Mouse (Mus musculus) embryonic facial prominence, embryonic 13.5 days (tissue): Measurements from ENCODE around the gene Mrto4. TPM values are rescaled to one million over a fixed set of nuclear protein-coding genes. Genes with fewer than 3 reads are reported as not detected.

Experiments
- ATAC-seq: fragments of 200-750 bp; cut with Nextera tagmentation; 2 replicates; pipeline ENCODE4 v1.8.0; 2017; ENCODE audit warnings: low read depth; ENCODE audit not compliant: insufficient number of reproducible peaks, insufficient read depth, low FRiP score, low TSS enrichment
- H3K27ac ChIP-seq: fragments of 300-500 bp; sonication (generic); 2 replicates; pipeline ENCODE4 v1.5.1; 2015; ENCODE audit warnings: moderate library complexity, mild to moderate bottlenecking, inconsistent platforms
- H3K27me3 ChIP-seq: fragments of 300-500 bp; sonication (generic); 2 replicates; pipeline ENCODE4 v1.6.1; 2015; ENCODE audit warnings: mild to moderate bottlenecking, inconsistent platforms
- H3K36me3 ChIP-seq: fragments of 300-500 bp; sonication (generic); 2 replicates; pipeline ENCODE4 v1.6.1; 2015; ENCODE audit warnings: mild to moderate bottlenecking, inconsistent platforms
- H3K4me1 ChIP-seq: fragments of 300-500 bp; sonication (generic); 2 replicates; pipeline ENCODE4 v1.6.1; 2015; ENCODE audit warnings: inconsistent platforms
- H3K4me2 ChIP-seq: fragments of 300-500 bp; sonication (generic); 2 replicates; pipeline ENCODE4 v1.6.1; 2015; ENCODE audit warnings: moderate library complexity, mild to moderate bottlenecking, inconsistent platforms
- H3K4me3 ChIP-seq: fragments of 300-500 bp; sonication (generic); 2 replicates; pipeline ENCODE4 v1.5.1; 2015; ENCODE audit warnings: mild to moderate bottlenecking, inconsistent platforms
- H3K9ac ChIP-seq: fragments of 300-500 bp; sonication (generic); 2 replicates; pipeline ENCODE4 v1.6.1; 2015; ENCODE audit warnings: mild to moderate bottlenecking, inconsistent platforms
- H3K9me3 ChIP-seq: fragments of 300-500 bp; sonication (generic); 2 replicates; pipeline ENCODE4 v1.6.1; 2016; ENCODE audit warnings: inconsistent platforms
- WGBS: fragments of 180-500 bp; shearing (Covaris S2); methylation state at CpG from one replicate; pipeline ENCODE4 v1.1.7; 2015; ENCODE audit warnings: mixed read lengths; 5-methylcytosine and 5-hydroxymethylcytosine counted together
- polyA plus RNA-seq: library from polyadenylated mRNA; unstranded; fragments of >200 nt; fragmentation: Nextera tagmentation; extraction: Ambion mirVana; gene quantifications from 2 replicates; pipeline ENCODE4 v1.2.1, GENCODE M21; 2015

Gene Mrto4
- polyA plus RNA-seq, 1 experiment from 2014 or later = 130 TPM

- ATAC-seq = no peak
- no peak overlapping the region for H3K9ac ChIP-seq
- no peak overlapping the region for H3K4me3 ChIP-seq
- no peaks in the 10 kb centered on the region for H3K27me3 ChIP-seq
- H3K36me3 ChIP-seq = peaks cover 96% of the 10 kb centered on the region
- no peak overlapping the region for H3K27ac ChIP-seq
- 86% methylated on average over 10 of the region's 10 CpGs for WGBS
- H3K9me3 ChIP-seq = no peaks in the 10 kb centered on the region
- H3K4me2 ChIP-seq = no peak overlapping the region
- no peaks in the 10 kb centered on the region for H3K4me1 ChIP-seq
Observed at GRCm38 (mm10) chr4:139373531-139373930, 21.2 kb upstream of the Mrto4 start.

- H3K27me3 ChIP-seq = no peaks in the 10 kb centered on the region
- no peak overlapping the region for H3K9ac ChIP-seq
- peaks cover 96% of the 10 kb centered on the region for H3K36me3 ChIP-seq
- 78% methylated on average over 4 of the region's 4 CpGs for WGBS
- H3K9me3 ChIP-seq = no peaks in the 10 kb centered on the region
- H3K27ac ChIP-seq = no peak overlapping the region
- ATAC-seq = no peak
- no peak overlapping the region for H3K4me2 ChIP-seq
- no peak overlapping the region for H3K4me3 ChIP-seq
- no peaks in the 10 kb centered on the region for H3K4me1 ChIP-seq
Observed at GRCm38 (mm10) chr4:139373130-139373529, 20.8 kb upstream of the Mrto4 start.

GRCm38 (mm10) chr4:139368038-139368437, 15.7 kb upstream of the Mrto4 start:
- no peak for ATAC-seq
- no peaks in the 10 kb centered on the region for H3K4me1 ChIP-seq
- 96% methylated on average over 5 of the region's 5 CpGs for WGBS
- no peak overlapping the region for H3K4me2 ChIP-seq
- H3K9me3 ChIP-seq = no peaks in the 10 kb centered on the region
- H3K4me3 ChIP-seq = no peak overlapping the region
- H3K27ac ChIP-seq = no peak overlapping the region
- peaks cover 97% of the 10 kb centered on the region for H3K36me3 ChIP-seq
- no peaks in the 10 kb centered on the region for H3K27me3 ChIP-seq
- H3K9ac ChIP-seq = no peak overlapping the region

- H3K27me3 ChIP-seq = no peaks in the 10 kb centered on the region
- no peaks in the 10 kb centered on the region for H3K4me1 ChIP-seq
- peaks cover 97% of the 10 kb centered on the region for H3K36me3 ChIP-seq
- no peak overlapping the region for H3K4me3 ChIP-seq
- no peak overlapping the region for H3K9ac ChIP-seq
- WGBS = 96% methylated on average over 3 of the region's 3 CpGs
- ATAC-seq = no peak
- H3K27ac ChIP-seq = no peak overlapping the region
- H3K9me3 ChIP-seq = no peaks in the 10 kb centered on the region
- H3K4me2 ChIP-seq = no peak overlapping the region
Observed at GRCm38 (mm10) chr4:139367336-139367735, 15.0 kb upstream of the Mrto4 start.

GRCm38 (mm10) chr4:139360761-139361548, 8.6 kb upstream of the Mrto4 start:
- H3K4me2 ChIP-seq = no peak overlapping the region
- H3K4me1 ChIP-seq = no peaks in the 10 kb centered on the region
- H3K36me3 ChIP-seq = peaks cover 100% of the 10 kb centered on the region
- no peak overlapping the region for H3K9ac ChIP-seq
- no peak overlapping the region for H3K27ac ChIP-seq
- no peak for ATAC-seq
- no peak overlapping the region for H3K4me3 ChIP-seq
- WGBS = 93% methylated on average over 11 of the region's 11 CpGs
- H3K9me3 ChIP-seq = no peaks in the 10 kb centered on the region
- no peaks in the 10 kb centered on the region for H3K27me3 ChIP-seq

DNA sequence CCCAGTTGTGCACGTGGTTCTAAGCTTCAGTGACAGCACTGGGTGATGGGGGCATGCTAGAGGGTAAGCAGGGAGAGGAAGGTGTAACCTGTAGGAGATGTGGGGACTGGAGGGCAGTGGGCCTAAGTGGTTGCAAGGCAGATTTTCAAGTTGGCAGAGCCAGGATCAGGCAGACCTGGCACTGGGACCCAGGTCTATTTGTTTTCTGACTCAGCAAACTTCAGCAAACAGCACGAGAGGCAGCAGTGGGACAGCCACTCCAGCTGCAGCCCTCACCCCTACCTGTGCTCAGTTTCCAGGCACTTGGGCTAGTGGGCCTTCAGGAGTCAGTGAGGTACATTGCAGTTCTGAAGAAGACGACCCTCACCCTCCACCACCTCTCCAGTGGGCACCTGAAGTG, 4.8 kb upstream of the Mrto4 start:
- no peak overlapping the region for H3K4me2 ChIP-seq
- no peak for ATAC-seq
- H3K4me3 ChIP-seq = no peak overlapping the region
- H3K9ac ChIP-seq = no peak overlapping the region
- peaks cover 9% of the 10 kb centered on the region for H3K4me1 ChIP-seq
- H3K36me3 ChIP-seq = peaks cover 76% of the 10 kb centered on the region
- no peaks in the 10 kb centered on the region for H3K27me3 ChIP-seq
- H3K27ac ChIP-seq = no peak overlapping the region
- no peaks in the 10 kb centered on the region for H3K9me3 ChIP-seq
- 91% methylated on average over 3 of the region's 3 CpGs for WGBS

- Histone ChIP-seq H3K9me3 (no peaks in the 10 kb centered on the region), H3K27ac (0 out of 2 replicates have a peak overlapping the region, but pooled peaks have one; percentile 94), H3K4me1 (peaks cover 21% of the 10 kb centered on the region), H3K4me2 (peak overlapping the region; percentile 95), H3K4me3 (peak overlapping the region; percentile 88), H3K9ac (peak overlapping the region; percentile 94), H3K36me3 (peaks cover 54% of the 10 kb centered on the region), H3K27me3 (no peaks in the 10 kb centered on the region)
- ATAC-seq = no peak
- WGBS = 1% methylated on average over 7 of the region's 7 CpGs
Observed at GRCm38 (mm10) chr4:139352832-139353231, 456 bp upstream of the Mrto4 start.

DNA sequence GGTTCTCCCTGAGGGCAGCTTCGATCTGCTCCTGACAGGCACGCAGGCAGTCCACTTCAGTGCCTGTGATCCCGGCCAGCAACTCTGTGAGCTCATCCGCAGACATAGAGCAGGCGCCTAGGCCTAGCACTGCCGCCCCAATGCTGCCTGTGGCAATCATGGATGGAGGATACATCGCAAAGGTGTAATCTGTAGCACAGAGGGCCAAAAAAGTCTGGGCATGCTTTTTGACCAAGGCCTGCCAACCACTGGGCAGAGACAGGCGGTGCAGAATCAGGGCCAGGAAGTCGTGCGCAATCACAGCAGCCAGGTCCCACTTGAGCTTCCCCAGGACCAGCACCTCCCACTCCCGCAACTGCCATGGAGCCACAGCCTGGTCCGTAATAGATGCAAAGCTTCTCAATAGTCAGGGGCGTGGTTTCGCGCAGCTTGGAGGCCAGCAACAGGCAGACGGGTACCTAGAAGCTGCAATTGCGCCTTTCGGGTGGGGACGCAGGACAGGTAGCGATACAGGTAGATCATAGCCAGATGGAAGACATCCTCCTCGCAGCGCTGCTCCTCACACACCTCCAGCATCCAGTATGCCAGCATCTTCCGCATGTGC, 6.9 kb downstream of the Mrto4 start:
- Histone ChIP-seq H3K4me3 (no peak overlapping the region), H3K36me3 (peaks cover 51% of the 10 kb centered on the region), H3K9ac (no peak overlapping the region), H3K27me3 (no peaks in the 10 kb centered on the region), H3K27ac (no peak overlapping the region), H3K4me1 (peaks cover 6% of the 10 kb centered on the region), H3K4me2 (no peak overlapping the region), H3K9me3 (no peaks in the 10 kb centered on the region)
- 76% methylated on average over 23 of the region's 23 CpGs for WGBS
- no peak for ATAC-seq

- H3K9me3 ChIP-seq = no peaks in the 10 kb centered on the region
- H3K4me3 ChIP-seq = no peak overlapping the region
- H3K9ac ChIP-seq = no peak overlapping the region
- H3K4me1 ChIP-seq = 0 out of 2 replicates have a peak, but pooled peaks cover 5% of the 10 kb centered on the region
- no peak overlapping the region for H3K4me2 ChIP-seq
- 51% methylated on average over 5 of the region's 5 CpGs for WGBS
- H3K36me3 ChIP-seq = peaks cover 37% of the 10 kb centered on the region
- no peaks in the 10 kb centered on the region for H3K27me3 ChIP-seq
- ATAC-seq = no peak
- H3K27ac ChIP-seq = no peak overlapping the region
Observed at GRCm38 (mm10) chr4:139343718-139344117, 8.7 kb downstream of the Mrto4 start.

- Histone ChIP-seq H3K4me1 (0 out of 2 replicates have a peak, but pooled peaks cover 5% of the 10 kb centered on the region), H3K9ac (no peak overlapping the region), H3K36me3 (peaks cover 17% of the 10 kb centered on the region), H3K27me3 (peaks cover 12% of the 10 kb centered on the region), H3K27ac (no peak overlapping the region), H3K4me2 (no peak overlapping the region), H3K9me3 (no peaks in the 10 kb centered on the region), H3K4me3 (no peak overlapping the region)
- ATAC-seq = no peak
- WGBS = 78% methylated on average over 7 of the region's 7 CpGs
Observed at GRCm38 (mm10) chr4:139341556-139342233, 10.7 kb downstream of the Mrto4 start.

DNA sequence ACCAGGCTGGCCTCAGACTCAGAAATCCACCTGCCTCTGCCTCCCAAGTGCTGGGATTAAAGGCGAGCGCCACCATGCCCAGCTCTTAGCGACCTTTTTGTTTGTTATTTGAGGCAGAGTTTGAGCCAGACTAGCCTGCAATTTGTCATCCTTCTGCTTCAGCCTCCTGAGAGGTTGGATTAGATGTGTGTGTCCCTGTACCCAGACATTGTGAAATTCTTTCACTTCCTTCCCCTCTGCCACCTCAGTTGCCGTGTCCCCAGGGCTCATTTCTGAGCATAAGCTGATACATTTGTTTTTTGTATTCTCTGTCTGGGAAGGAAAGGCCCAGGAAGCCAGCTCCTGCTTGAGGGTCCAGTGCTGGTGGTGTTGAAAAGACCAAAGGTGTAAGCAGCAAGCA, 11.5 kb downstream of the Mrto4 start:
- no peaks in the 10 kb centered on the region for H3K9me3 ChIP-seq
- 0 out of 2 replicates have a peak, but pooled peaks cover 5% of the 10 kb centered on the region for H3K4me1 ChIP-seq
- H3K4me2 ChIP-seq = no peak overlapping the region
- H3K27me3 ChIP-seq = peaks cover 16% of the 10 kb centered on the region
- WGBS = 87% methylated on average over 4 of the region's 4 CpGs
- no peak overlapping the region for H3K27ac ChIP-seq
- ATAC-seq = no peak
- H3K36me3 ChIP-seq = peaks cover 9% of the 10 kb centered on the region
- H3K9ac ChIP-seq = no peak overlapping the region
- H3K4me3 ChIP-seq = no peak overlapping the region
